Mouse (Mus musculus) ovary, postnatal 14 days (tissue): ENCODE results near the gene Bicral.
"Not testable (repeated sequence)": the region's sequence is repeated elsewhere in the genome, so short reads cannot be mapped to it uniquely, and the experiment has no call there.

Source experiments
- DNase-seq: peaks from one replicate; pipeline ENCODE4 v3.0.0; 2022; ENCODE audit warnings: low spot score

Bicral gene

DNA sequence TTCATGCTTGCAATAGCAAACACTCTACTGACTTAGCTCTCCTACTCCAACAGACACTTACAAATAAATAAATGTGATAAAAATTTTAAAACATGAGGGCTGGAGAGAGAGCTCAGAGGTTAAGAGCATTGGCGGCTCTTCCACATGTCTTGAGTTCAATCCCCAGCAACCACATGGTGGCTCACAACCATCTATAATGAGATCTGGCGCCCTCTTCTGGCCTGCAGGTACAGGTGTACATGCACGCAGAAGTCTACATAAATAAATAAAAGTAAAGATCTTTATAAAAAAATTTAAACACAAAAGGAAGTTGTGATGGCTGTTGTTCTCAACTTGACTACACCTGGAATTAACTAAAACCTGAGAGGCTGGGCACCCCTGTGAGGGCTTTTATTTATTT is 17.3 kb upstream of the Bicral start:
- no peak for DNase-seq

DNA sequence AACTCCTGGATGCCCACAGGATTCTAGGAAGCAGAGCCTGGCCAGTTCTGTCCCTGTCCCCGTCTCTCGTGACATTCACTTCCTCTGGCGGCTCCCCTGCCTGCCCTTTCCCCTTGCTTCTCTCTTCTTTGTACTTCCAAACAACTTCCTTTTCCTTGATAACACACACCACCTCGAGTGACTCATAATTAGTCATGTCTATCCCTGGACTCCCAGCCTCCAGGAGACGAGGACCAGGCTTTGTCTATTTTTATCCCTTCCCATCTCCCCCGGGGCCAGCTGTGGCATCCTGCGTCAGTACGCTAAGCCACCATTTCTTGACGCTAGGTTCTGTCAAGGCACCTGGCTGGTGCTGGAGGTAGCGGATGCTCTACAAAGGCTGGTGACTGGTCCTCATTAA is 15.9 kb upstream of the Bicral start:
- no peak for DNase-seq

DNA sequence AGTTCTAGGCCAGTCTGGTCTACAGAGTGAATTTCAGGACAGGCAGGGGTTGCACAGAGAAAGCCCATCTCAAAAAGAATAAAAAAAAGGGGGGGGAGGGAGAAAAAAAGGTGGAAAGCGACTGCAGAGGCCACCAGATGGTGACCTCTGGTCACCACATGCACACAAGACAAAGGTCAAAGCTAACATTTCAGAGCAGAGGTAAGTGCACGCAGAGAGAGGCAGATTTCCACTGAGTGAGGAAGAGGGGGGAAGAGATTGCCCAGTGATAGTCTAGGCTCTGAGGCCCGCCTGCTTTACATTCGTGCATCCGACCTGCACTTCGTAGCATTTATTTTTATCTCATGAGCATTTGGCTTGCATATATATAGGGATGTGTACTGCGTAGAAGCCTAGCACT is 14.5 kb upstream of the Bicral start:
- DNase-seq, result no peak

DNA sequence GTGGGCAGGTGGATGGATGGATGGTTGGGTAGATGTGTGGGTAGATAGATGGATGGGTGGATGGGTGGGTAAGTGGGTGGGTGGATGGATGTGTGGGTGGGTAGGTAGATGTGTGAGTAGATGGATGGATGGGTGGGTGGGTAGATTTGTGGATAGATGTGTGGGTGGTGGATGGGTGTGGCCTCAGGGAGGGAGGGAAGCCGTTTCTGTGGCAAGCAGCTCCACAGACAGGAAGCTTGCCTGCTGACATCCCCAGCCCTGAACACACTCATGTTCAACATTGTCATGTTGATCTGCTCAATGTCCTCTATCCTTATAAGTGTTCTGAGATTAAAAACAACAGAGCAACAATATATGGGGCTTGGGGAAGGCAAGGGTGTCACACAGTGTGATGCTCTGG is 12.6 kb upstream of the Bicral start:
- DNase-seq, result no peak

DNA sequence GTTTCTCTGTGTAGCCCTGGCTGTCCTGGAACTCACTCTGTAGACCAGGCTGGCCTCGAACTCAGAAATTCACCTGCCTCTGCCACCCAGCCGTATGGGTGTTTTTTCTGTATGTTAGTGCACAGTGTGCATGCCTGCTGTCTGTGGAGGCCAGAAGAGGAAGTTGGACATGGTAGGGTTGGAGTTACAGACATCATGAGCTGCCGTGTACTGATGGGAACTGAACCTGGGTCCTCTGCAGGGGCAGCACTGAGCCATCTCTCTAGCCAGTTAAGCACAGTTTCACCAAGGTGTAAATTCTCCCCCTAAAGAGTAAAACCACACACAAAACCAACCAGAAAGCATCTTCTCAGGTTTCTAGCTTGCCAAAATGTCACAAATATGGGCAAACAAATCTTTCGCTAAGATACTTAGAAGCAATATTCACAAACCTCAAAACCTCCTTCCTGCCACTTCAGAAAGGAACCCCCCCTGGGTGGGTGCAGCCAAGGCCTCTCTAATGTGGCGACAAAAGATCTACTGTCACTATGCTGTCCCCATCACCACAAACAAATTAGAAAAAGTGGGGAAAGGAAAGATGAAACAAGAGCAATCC is 12.0 kb upstream of the Bicral start:
- DNase-seq, result no peak

DNA sequence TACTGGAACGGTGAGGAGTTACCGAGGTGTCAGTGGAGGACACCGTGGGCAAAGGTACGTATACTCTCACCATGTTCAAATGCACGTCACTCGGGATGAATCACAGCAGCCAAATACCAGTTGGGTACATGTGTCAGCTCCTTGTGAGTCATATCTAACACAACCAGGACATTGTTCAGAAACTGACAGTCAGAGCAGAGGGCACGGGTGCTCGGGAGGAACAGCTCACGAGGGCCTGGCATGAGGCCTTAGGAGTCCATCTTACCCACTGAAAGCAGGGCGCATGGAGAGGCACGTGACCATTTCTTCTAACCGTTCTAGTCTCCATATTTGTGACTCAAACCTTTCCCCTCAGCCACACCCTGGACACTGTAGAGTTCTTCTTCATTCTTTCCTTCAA is 8.6 kb upstream of the Bicral start:
- no peak for DNase-seq

DNA sequence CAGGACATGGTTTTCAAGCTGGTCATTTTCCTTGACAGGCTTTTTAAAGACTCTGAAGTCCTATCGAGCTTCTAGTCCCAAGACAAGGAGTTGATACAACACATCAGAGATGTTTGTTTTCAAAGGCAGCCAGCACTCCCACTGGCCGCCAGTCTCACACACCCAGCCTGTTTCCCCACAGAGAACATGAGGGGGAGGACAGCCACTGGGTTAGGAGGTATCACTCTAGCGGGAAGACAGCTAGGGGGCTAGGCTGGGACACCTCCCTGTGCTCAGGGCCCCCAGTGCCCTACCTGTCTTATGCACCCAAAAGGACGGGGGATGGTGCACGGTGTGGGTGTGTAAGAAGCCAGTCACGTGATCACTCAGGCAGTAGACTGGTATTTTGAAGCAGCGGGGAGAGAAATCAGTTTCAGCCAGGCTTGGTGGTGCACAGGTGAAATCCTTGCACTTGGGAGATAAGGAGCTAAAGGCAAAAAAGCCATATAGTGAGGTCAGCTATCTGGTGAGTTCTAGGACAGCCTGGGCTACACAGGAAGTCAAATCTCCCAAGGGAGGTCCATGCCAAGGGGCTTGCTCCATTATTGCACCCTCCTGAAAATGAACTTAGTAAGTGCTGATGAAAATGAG is 6.4 kb upstream of the Bicral start:
- no peak for DNase-seq

DNA sequence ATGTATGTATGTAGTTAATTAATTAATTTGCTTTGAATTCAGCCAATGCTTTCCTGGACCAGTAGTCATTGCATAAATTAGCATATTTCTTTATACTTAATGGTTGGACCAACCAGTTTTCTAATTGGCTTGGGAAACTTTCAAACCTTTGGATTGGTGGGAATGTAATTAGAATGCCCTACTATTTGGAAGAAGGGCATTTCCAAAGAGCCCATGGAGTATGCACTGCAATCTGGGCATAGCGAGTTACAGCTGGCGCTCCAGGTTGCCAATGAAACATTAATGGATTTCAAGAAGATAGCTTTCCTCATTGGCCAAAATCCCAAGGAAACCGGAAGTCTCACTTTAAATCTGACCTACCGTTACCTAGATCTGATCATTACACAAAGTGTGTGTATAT is 1.8 kb upstream of the Bicral start:
- no peak for DNase-seq

DNA sequence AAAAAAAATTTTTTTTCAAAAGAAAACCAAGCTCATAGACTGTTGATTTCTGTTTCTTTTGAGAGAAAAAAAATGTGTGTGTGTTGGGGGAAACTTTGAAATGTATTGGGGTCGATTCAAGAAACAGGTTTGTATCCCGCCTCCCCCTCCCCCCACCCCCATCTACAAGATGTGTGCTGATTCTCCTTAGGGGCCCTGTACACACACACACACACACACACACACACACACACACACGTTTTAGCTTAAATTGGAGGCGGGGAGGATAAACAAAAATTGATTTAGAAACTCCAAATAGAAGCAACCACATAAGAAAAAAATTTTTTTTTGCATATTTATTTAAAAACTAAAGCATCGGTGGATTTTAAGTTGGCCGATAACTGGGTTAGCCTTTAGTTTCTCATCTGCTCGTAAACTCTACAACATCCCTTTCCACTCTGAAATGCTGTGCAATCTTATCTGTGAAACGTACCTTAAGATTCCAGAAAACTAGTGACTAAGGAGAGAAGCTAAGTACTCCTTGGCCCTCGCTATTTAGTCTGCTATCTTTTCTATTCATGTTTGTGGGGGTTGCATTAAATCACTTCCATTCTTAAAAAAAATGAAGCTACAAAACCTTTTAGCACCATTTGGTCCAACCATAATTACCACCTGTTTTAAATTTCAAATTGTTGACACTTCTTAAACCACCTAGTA is 615 bp upstream of the Bicral start:
- no peak for DNase-seq

DNA sequence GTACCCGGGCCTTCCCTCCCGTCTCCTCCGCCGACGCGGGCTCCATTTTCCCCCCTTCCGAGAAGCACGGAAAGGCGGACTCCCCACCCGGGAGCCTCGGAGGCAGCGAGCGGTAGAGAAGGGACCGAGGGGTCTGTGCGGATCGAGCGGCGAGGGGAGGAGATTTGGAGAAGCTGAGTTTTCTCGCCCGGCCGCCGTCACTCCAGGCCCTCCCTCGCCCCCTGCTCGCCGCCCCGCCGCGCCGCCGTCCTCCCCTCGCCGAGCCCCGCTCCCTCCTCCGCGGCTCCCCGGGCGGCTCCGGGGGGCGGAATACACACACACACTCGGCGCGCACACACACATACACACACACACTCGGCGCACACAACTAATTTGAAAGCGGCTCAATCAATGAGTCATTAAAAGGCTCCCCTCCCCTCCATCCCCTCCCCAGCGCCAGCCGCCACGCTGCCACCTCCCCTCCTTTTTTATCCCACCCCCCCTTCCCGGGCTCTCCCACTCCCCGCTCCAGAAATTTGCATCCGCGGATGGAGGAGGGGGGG is 850 bp downstream of the Bicral start:
- DNase-seq, result peak; percentile 73

DNA sequence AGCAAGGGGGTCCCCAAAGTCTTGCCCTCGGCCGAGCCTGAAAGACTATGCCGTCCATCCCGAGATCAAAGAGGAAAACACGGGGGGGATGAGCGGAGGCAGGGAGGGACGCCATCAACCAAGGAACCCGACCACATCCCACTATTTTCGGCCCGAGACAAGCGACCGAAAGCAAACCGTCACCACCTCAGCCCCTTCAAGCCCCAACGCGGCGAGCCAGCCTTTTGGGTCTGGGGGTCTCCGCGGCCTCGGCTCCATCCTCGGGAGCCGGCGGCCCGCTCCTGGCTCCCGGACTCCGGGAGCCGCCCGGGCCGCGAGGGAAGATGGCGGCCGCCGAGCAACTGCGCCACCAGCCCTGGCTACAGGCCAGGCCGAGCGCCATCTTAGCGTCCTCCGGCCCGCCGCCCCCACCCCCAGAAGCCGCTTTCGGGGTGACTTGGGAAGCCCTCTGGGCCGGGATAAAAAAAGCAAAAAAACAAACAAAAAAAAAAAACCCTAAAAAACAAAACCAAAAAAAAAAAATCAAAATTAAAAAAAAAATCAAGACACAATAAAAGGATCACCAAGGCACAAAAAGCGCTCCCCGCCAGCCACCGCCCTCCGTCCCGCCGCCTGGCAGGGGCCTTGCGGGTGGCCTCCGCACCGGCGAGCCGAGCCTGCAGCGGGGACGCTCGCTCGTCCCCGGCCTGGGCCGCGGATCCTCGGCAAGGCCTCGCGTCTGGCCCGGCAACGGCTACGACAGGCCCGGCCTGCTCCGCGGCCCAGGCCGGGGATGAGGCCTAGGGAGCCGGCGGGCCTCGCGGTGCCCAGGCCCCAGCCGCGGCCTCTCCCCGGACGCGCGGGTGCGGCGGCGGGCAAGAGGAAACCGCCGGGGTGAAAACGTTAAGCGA is 1.6 kb downstream of the Bicral start:
- DNase-seq, result peak; percentile 80

DNA sequence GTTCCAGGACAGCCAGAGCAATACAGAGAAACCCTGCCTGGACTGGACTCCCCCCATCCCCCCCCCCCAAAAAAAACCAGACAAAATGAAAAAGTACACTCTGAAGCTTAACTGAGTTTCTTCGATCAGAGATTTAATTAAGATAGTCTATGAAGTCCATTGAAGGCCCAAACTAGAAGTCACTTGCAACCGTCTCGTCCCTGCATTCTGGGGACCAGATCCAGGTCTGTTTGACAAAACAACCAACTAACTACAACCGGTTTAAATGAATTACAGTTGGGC is 2.2 kb downstream of the Bicral start:
- DNase-seq, result no peak

DNA sequence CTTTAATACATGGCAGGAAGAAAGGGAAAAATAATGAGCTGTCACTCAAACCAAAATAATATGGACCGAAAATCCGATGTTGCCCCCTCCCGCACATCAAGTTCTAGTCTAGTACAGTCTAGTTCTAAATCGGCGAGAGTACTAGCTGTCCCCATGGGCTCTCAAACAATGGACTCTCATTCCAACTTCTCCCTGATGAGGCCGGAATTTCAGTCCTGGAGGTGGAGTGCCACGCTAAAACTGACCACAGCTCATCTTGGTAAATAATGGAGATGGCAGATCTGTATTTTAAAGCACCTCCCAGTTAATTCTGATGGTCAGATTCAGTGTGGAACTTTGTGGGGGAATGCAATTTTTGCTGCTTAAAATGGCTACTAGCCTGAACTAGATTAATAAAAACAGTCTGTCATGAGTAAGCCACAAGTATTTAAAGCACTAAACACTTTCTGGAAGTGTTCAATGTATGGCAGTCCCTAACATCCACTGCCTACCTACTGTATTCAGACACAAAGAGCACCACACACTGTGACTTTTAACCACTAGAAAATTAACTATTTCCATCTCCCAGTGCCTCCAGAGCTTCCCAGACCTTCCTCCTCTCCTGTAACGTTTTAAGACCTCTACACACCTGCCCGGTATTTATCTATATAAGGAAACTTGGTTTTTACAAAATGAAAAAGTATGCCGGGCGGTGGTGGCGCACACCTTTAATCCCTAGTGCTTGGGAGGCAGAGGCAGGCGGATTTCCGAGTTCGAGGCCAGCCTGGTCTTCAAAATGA is 2.8 kb downstream of the Bicral start:
- no peak for DNase-seq

DNA sequence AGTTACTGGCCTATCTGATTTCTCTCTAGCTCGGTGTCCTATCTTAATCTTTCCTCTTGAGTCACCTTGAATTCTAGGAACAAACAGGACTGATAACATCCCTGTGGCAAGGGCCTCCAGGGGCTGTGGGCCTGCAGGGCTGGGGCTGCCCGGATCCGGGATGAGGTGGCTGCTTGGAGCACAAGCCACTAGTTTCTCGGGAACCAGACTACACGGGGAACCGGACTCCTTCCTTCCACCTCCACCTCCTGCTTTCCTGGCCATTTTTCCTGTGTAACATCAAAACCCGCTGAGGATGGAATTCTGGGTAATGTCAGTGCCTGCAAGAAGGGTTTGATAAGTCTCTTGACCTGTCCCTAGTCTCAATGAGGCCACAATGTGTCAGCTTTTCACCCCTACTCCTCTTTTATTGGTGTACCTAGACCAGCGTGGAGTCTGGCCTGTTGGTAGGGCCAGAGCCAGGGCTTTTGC is 3.6 kb downstream of the Bicral start:
- no peak for DNase-seq

DNA sequence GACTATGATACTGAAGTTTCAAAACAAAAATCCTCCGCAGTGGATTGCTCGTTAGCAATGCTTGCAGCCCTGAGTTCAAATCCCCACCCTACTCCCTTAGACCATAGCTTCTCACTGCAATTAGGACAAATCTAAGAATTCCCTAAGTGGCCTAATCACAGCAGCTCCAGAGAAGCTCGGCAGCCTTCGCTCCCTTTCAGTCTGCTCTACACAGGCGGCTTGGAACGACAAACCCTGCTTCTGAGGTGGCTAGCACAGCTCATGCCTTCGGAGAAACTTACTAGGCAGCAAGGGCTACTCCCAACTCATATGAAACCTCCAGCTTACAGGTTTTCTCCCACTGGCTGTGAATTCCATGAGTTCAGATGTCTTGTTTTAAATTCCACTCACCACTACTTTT is 4.2 kb downstream of the Bicral start:
- DNase-seq, result no peak

DNA sequence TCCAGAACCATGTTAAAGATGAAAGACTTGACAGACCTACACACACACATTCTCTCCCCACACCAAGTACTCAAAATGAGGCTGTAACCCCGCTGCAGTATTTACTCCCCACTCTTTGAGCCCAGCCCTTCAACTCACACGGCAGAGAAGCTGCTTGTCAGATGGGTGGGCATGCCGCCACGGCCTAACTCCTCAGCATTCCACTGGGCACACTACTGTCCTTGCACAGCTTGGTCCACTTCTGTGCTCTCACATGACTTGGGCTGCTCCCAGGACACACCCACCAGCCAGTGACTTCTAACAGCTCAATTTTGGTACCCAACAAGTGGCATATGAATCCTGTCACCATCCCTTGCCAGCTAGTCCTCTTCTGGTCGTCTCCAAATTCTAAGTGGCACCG is 5.0 kb downstream of the Bicral start:
- DNase-seq, result no peak

DNA sequence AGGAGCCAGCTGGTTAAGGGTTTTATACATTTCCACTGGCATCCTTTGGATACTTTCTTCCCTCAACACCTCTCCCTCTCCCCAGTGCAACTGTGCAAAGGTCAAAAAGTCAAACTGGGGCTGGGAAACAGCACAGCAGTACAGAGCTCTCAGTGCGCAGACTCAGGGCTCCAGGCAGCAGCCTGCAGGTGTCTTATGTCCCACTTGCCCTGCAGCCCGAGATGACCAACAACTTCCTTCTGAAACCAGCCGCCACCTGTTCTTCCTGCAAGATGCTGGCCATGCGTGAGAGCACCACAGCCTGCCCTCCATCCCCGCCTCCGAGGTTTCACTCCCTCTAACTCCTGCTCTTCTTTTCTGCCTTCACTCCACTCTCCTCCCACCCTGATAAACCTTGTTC is 5.6 kb downstream of the Bicral start:
- DNase-seq, result no peak

DNA sequence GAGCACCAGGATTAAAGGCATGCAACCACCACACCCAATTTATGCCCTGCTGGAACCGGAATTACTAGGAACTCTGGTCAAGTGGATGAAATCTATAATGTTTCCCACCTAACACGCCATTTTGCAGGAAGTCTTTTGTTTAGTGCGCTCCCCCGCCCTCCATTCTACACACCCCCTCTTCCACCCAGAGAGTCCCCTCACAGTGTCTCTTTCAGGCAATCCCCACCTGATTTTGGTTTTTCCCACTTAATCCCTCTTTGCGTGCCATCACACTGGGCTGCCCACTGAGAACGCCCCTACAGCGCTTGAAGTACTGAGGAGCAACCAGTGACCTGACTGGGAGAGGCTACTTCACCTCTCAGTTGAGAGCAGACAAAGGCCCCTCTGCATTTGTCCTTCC is 11.1 kb downstream of the Bicral start:
- DNase-seq, result no peak

DNA sequence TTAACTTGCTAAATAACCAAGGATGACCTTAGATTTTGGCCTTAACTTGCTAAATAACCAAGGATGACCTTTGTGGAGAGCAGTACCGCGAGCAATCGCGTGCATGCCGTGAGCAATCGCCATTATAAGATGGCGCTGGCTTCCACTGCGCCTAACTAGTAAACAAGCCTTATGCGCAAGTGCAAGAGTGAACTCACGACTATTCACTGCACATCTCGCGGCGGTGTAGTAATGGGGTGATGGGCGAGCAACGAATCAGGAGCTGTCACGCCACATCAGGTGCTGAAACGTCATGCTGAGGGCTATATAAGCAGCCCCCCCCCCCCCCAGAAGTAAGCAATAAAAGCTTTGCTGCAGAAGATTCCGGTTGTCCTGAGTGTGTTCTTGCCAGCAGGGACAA is 11.7 kb downstream of the Bicral start:
- not testable (repeated sequence) for DNase-seq

DNA sequence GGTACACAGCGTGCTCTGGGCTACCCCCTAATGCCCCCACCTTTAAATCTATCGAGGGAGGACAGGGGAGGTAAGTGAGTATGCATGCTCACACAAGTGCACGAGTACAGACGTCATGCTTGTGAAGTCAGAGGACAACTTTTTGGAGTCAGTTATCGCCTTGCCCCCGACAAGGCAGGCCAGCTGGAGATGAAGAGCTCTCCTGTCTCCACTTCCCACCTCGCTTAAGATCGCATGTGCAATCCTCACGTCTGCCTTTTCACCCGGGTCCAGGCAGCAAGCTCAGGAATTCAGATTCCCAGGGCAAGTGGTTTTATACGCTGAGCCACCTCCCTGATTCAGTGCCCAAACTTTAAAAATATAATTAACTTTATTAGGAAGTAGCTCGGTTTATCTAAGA is 13.0 kb downstream of the Bicral start:
- DNase-seq, result no peak

DNA sequence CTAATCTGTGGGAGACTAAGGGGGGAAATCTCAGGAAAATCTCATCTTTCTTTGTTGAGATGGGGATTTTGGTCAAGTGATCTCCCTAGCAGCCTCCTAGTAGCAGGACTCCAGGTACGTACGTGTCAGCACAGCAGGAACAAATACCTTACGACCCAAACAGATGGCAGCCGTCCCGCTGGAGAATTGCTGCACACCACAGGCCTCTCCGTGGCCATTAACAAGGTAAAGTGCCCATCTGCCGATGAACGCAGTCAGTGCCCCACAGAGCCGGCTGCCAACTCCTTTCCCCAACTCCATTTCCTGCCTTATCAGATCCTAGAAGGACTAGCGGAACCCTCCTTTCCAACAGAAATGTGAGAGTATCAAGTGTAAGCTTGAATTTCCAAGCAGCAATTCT is 13.5 kb downstream of the Bicral start:
- DNase-seq, result no peak

DNA sequence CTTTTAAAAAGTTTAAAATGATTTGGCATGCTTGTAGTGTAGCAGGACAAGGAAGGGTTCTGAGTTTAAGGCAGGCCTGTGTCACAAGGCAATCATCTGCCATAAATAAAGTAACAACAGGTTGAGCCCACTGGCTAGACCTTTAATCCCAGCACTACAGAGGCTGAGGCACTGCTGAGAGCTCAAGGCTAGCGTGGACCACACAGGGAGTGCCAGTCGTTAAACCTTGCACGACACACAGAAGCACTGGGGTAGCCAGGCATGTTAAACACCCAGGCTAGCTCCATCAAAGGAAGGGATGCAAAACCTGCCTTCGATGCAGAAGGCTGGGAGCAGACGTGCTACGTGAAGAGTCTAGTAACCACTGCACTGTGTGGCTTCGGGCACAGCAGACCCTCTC is 14.6 kb downstream of the Bicral start:
- DNase-seq, result no peak
